Comparison of ENCODE assay signal across 19 mouse cellular contexts in the genomic region with DNA sequence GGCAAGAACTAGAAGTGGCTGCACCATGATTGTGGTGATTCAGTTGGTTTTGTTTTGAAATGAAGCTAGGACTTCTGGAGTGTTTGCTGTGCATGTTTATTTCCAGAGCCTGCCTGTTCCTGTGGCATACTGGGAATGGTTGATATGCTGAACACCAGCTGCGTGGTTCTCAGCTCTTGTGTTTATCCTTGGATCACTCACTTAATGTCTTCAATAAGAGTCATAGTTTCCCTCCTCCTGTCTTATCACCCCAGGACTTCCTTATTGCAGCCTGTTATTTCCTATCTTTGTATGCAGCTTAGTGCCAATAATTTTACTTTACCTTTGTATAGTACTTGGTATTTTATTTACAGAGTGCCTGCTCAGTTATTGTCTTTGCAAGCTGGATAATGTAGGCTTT.
DNase-seq lines count a peak whose midpoint lies in the region; ATAC-seq and TF ChIP-seq lines count a peak whose summit lies in the region.
"Had no signal": no experiment of that assay in that cellular context is flagged by ENCODE, and none has a peak within 500 bp of the region (broad histone marks: within the 10 kb centered on the region; RNA-seq: fewer than 3 reads in every experiment).

No protein-coding gene starts in this region.

- 59% methylated on average over 1 of the region's 1 CpGs for WGBS in liver, postnatal 0 days (ENCODE audit: insufficient replicate concordance)
- WGBS in liver, embryonic 12.5 days (ENCODE audit: insufficient replicate concordance): 18% methylated on average over 1 of the region's 1 CpGs
- WGBS in small intestine, adult 2 months: 17% methylated on average over 1 of the region's 1 CpGs

- H3K79me2 ChIP-seq in MEL (ENCODE audit: control insufficient read depth, insufficient read depth, low read length, poor library complexity): no peaks in the 10 kb centered on the region

- no peak overlapping the region for H3K9ac ChIP-seq in liver, postnatal 0 days (replicated peaks)
- H3K9ac ChIP-seq in liver, embryonic 12.5 days: no peak overlapping the region
- H3K9ac ChIP-seq in MEL (ENCODE audit: control insufficient read depth, low read depth, low read length, poor library complexity, severe bottlenecking): no peak overlapping the region
- H3K9ac ChIP-seq: forebrain, embryonic 15.5 days; hindbrain, embryonic 14.5 days; lung, embryonic 15.5 days; neural tube, embryonic 13.5 days had no signal

- no peak for TF ChIP-seq CTCF in liver, postnatal 0 days (IDR thresholded peaks at IDR 0.05; ENCODE audit: low read depth)
- no peak for TF ChIP-seq CTCF in MEL (IDR thresholded peaks at IDR 0.05 in 2 of 3, conservative IDR thresholded peaks at IDR 0.05 in 1 of 3; ENCODE audit: control insufficient read depth in 1 of 3, insufficient read depth in 1 of 3, low read depth in 2 of 3, low read length in 3 of 3, poor library complexity in 1 of 3, severe bottlenecking in 1 of 3)
- TF ChIP-seq CTCF in small intestine, adult 2 months (IDR thresholded peaks at IDR 0.05; ENCODE audit: extremely low read depth, insufficient read length, insufficient replicate concordance, low read depth, low read length): no peak

- no peak for TF ChIP-seq POLR2A in MEL (IDR thresholded peaks at IDR 0.05; ENCODE audit: control insufficient read depth in 1 of 2, insufficient read depth in 1 of 2, low read depth in 1 of 2, low read length in 2 of 2, poor library complexity in 1 of 2)
- TF ChIP-seq POLR2A in small intestine, adult 2 months (IDR thresholded peaks at IDR 0.05; ENCODE audit: low read depth, low read length): no peak

- H3K9me3 ChIP-seq in liver, postnatal 0 days (ENCODE audit: low read length): no peaks in the 10 kb centered on the region
- H3K9me3 ChIP-seq in liver, embryonic 12.5 days (replicated peaks): no peaks in the 10 kb centered on the region
- H3K9me3 ChIP-seq in MEL (replicated peaks; ENCODE audit: insufficient read depth, low read length): no peaks in the 10 kb centered on the region
- H3K9me3 ChIP-seq: forebrain, embryonic 15.5 days; G1E; lung, embryonic 15.5 days; midbrain, embryonic 10.5 days; neural tube, embryonic 13.5 days had no signal

- no peaks in the 10 kb centered on the region for H3K27me3 ChIP-seq in liver, postnatal 0 days (ENCODE audit: insufficient read depth, low read length)
- H3K27me3 ChIP-seq in liver, embryonic 12.5 days (replicated peaks): no peaks in the 10 kb centered on the region
- H3K27me3 ChIP-seq in MEL (ENCODE audit: control insufficient read depth in 1 of 2, insufficient read depth in 2 of 2, low read length in 2 of 2): no peaks in the 10 kb centered on the region
- H3K27me3 ChIP-seq in small intestine, adult 2 months (ENCODE audit: control insufficient read depth, insufficient read depth, low read length): no peaks in the 10 kb centered on the region
- H3K27me3 ChIP-seq: forebrain, embryonic 15.5 days; lung, embryonic 15.5 days; neural tube, embryonic 13.5 days had no signal

- no peak overlapping the region for H3K27ac ChIP-seq in liver, postnatal 0 days (ENCODE audit: low read depth)
- no peak overlapping the region for H3K27ac ChIP-seq in liver, embryonic 12.5 days
- H3K27ac ChIP-seq in MEL (ENCODE audit: control insufficient read depth, low read depth, low read length): no peak overlapping the region
- H3K27ac ChIP-seq in small intestine, adult 2 months (ENCODE audit: insufficient read depth, low read depth, low read length): peak overlapping the region; percentile 56; the same call in 1 of the 2 replicates
- H3K27ac ChIP-seq: forebrain, embryonic 15.5 days; hindbrain, embryonic 14.5 days; lung, embryonic 15.5 days; midbrain, embryonic 10.5 days; neural tube, embryonic 13.5 days had no signal

- no peak overlapping the region for H3K4me3 ChIP-seq in liver, postnatal 0 days (ENCODE audit: low read depth, low read length)
- H3K4me3 ChIP-seq in liver, embryonic 12.5 days: no peak overlapping the region
- H3K4me3 ChIP-seq in MEL (ENCODE audit: control insufficient read depth in 1 of 2, insufficient read depth in 1 of 2, low read depth in 2 of 2, low read length in 2 of 2): no peak overlapping the region
- H3K4me3 ChIP-seq in small intestine, adult 2 months (ENCODE audit: low read depth, low read length): no peak overlapping the region
- H3K4me3 ChIP-seq: erythroblast, embryonic 14.5 days; forebrain, embryonic 15.5 days; lung, embryonic 15.5 days; midbrain, embryonic 10.5 days; neural tube, embryonic 13.5 days had no signal

- H3K36me3 ChIP-seq in liver, postnatal 0 days (replicated peaks; ENCODE audit: insufficient read depth, low read length): no peaks in the 10 kb centered on the region
- no peaks in the 10 kb centered on the region for H3K36me3 ChIP-seq in liver, embryonic 12.5 days
- peaks cover 0 to 13% of the 10 kb centered on the region in 2 experiments; a peak in 2 of 4 replicates for H3K36me3 ChIP-seq in MEL (ENCODE audit: control insufficient read depth in 1 of 2, insufficient read depth in 2 of 2, low read length in 2 of 2)
- no peaks in the 10 kb centered on the region; the same call in 1 of the 2 replicates for H3K36me3 ChIP-seq in small intestine, adult 2 months (ENCODE audit: control insufficient read depth, insufficient read depth, low read length)
- H3K36me3 ChIP-seq: forebrain, embryonic 15.5 days; lung, embryonic 15.5 days; midbrain, embryonic 10.5 days; neural tube, embryonic 13.5 days had no signal

- TF ChIP-seq EP300 in liver, postnatal 0 days (IDR thresholded peaks at IDR 0.05; ENCODE audit: low read depth): 0 out of 2 replicates have a peak, but pooled peaks have one; percentile 13
- peak; percentile 76 to 90 for TF ChIP-seq EP300 in MEL (IDR thresholded peaks at IDR 0.05; ENCODE audit: low read depth in 1 of 2, low read length in 2 of 2)

- no peak overlapping the region for H3K4me2 ChIP-seq in liver, postnatal 0 days (ENCODE audit: low read depth, low read length)
- H3K4me2 ChIP-seq in liver, embryonic 12.5 days: no peak overlapping the region
- H3K4me2 ChIP-seq: forebrain, embryonic 15.5 days; hindbrain, embryonic 14.5 days; lung, embryonic 15.5 days; neural tube, embryonic 13.5 days had no signal

- TF ChIP-seq RAD21 in MEL (IDR thresholded peaks at IDR 0.05; ENCODE audit: low read depth, low read length): no peak; the same call in 1 of the 2 replicates

- ATAC-seq in liver, postnatal 0 days: no peak
- ATAC-seq in liver, embryonic 12.5 days: no peak
- ATAC-seq: CD4-positive, CD25-positive, alpha-beta regulatory T cell, adult 4 months; forebrain, embryonic 15.5 days had no signal

- H3K4me1 ChIP-seq in liver, postnatal 0 days (ENCODE audit: insufficient read depth): no peaks in the 10 kb centered on the region
- H3K4me1 ChIP-seq in liver, embryonic 12.5 days: peaks cover 4% of the 10 kb centered on the region; the same call in 1 of the 2 replicates
- peaks cover 2 to 7% of the 10 kb centered on the region in 2 experiments; a peak in 3 of 4 replicates for H3K4me1 ChIP-seq in MEL (ENCODE audit: control insufficient read depth in 1 of 2, insufficient read depth in 2 of 2, low read length in 2 of 2)
- peaks cover 9% of the 10 kb centered on the region; the same call in 1 of the 2 replicates for H3K4me1 ChIP-seq in small intestine, adult 2 months (ENCODE audit: control insufficient read depth, insufficient read depth, insufficient read length, low read length)
- H3K4me1 ChIP-seq: midbrain, embryonic 10.5 days had no signal

- DNase-seq in liver, postnatal 0 days: no peak
- peak; percentile 62 for DNase-seq in MEL (ENCODE audit: low read depth, low spot score)
- peak; percentile 43 for DNase-seq in brain, adult 2 months (ENCODE audit: low read depth, low spot score)
- DNase-seq in adrenal gland, postnatal 10 days: no peak
- DNase-seq in cerebellum, postnatal 25 days: no peak
- DNase-seq: cerebellum, adult 11 months; cerebellum, postnatal 14 days; kidney, adult 11 months; kidney, postnatal 14 days had no signal

TF ChIP-seq in MEL, 35 proteins besides CTCF, POLR2A, EP300 and RAD21 (continues in another document):
- TF ChIP-seq ZKSCAN1 (IDR thresholded peaks at IDR 0.05; ENCODE audit: low read depth, low read length) (no peak), TBP (IDR thresholded peaks at IDR 0.05; ENCODE audit: low read depth, low read length) (no peak), UBTF (IDR thresholded peaks at IDR 0.05; ENCODE audit: borderline replicate concordance, insufficient read depth, low read depth, low read length) (no peak), SIN3A (IDR thresholded peaks at IDR 0.05; ENCODE audit: low read length) (peak; percentile 34; the same call in 1 of the 2 replicates), CHD2 (IDR thresholded peaks at IDR 0.05; ENCODE audit: low read length) (no peak), NRF1 (IDR thresholded peaks at IDR 0.05; ENCODE audit: insufficient read depth, low read depth, low read length, poor library complexity, severe bottlenecking) (no peak), MYC (IDR thresholded peaks at IDR 0.05; ENCODE audit: low read depth, low read length) (no peak), TAL1 (IDR thresholded peaks at IDR 0.05; ENCODE audit: low read length) (peak; percentile 65), JUND (IDR thresholded peaks at IDR 0.05; ENCODE audit: low read depth, low read length) (no peak), MXI1 (IDR thresholded peaks at IDR 0.05; ENCODE audit: low read depth, low read length) (no peak), MAZ (IDR thresholded peaks at IDR 0.05; ENCODE audit: low read depth, low read length) (no peak), RCOR1 (IDR thresholded peaks at IDR 0.05; ENCODE audit: low read depth, low read length) (0 out of 2 replicates have a peak, but pooled peaks have one; percentile 13), GATA1 (IDR thresholded peaks at IDR 0.05; ENCODE audit: low read depth, low read length) (peak; percentile 91), GABPA (IDR thresholded peaks at IDR 0.05; ENCODE audit: low read depth, low read length) (no peak), MAX (IDR thresholded peaks at IDR 0.05; ENCODE audit: low read length) (peak; percentile 23), ZC3H11A (IDR thresholded peaks at IDR 0.05; ENCODE audit: low read depth, low read length) (no peak), ZNF384 (IDR thresholded peaks at IDR 0.05; ENCODE audit: low read depth, low read length) (no peak), MEF2A (IDR thresholded peaks at IDR 0.05; ENCODE audit: extremely low read depth, insufficient replicate concordance, low read depth, low read length, poor library complexity, severe bottlenecking) (no peak), BHLHE40 (IDR thresholded peaks at IDR 0.05; ENCODE audit: borderline replicate concordance, low read depth, low read length) (no peak), ELF1 (IDR thresholded peaks at IDR 0.05; ENCODE audit: low read depth, low read length) (peak; percentile 72; the same call in 1 of the 2 replicates), MYB (IDR thresholded peaks at IDR 0.05; ENCODE audit: low read depth, low read length) (no peak), SMC3 (IDR thresholded peaks at IDR 0.05; ENCODE audit: low read depth, low read length) (no peak), ETS1 (IDR thresholded peaks at IDR 0.05; ENCODE audit: low read depth, low read length) (0 out of 2 replicates have a peak, but pooled peaks have one; percentile 24), KAT2A (conservative IDR thresholded peaks at IDR 0.05; ENCODE audit: low read depth, low read length) (no peak)

Comparison
In these comparisons a context has a peak if more than half of its experiments do, and no peak if none do; other contexts are left out.
1. DNase-seq: peak in MEL (single experiment) and brain, adult 2 months (single experiment); none in liver, postnatal 0 days (single experiment), adrenal gland, postnatal 10 days (single experiment) and cerebellum, postnatal 25 days (0 of 2).